Mouse (Mus musculus) brain, embryonic 14.5 days (tissue): ENCODE results near the gene Lmtk3. TPM values are rescaled to one million over a fixed set of nuclear protein-coding genes. Genes with fewer than 3 reads are reported as not detected.

ENCODE experiments used
- DNase-seq: peaks from one replicate; pipeline ENCODE4 v3.0.0-alpha.2; 2011; ENCODE audit warnings: low read depth
- CTCF ChIP-seq: fragments of 200-500 bp; IDR thresholded peaks from 2 replicates; pipeline ENCODE4 v1.5.1; 2012; ENCODE audit warnings: inconsistent platforms, mild to moderate bottlenecking, moderate library complexity, borderline replicate concordance; ENCODE audit not compliant: insufficient read depth, insufficient read length; ENCODE audit errors: extremely low read depth
- POLR2A ChIP-seq: fragments of 200-500 bp; IDR thresholded peaks from 2 replicates; pipeline ENCODE4 v1.6.1; 2012; ENCODE audit warnings: mild to moderate bottlenecking, inconsistent platforms, borderline replicate concordance; ENCODE audit not compliant: poor library complexity, insufficient read depth, insufficient read length, severe bottlenecking; ENCODE audit errors: extremely low read depth
- polyA plus RNA-seq: library from polyadenylated mRNA; depleted of rRNA; stranded (reverse); fragments of >200 nt; gene quantifications from 2 replicates; pipeline ENCODE4 v1.2.3, GENCODE M21; 2012

Lmtk3 gene
- polyA plus RNA-seq, 1 experiment = 336 TPM

- TF ChIP-seq POLR2A (no peak), CTCF (no peak)
- no peak for DNase-seq
These were observed 27.8 kb upstream of the Lmtk3 start for GRCm38 (mm10) chr7:45755703-45756102.

GRCm38 (mm10) chr7:45759400-45759799 lies 24.1 kb upstream of the Lmtk3 start:
- DNase-seq = no peak
- no peak for TF ChIP-seq CTCF
- TF ChIP-seq POLR2A = no peak

- DNase-seq = no peak
- no peak for TF ChIP-seq POLR2A
- TF ChIP-seq CTCF = no peak
These were observed 23.4 kb upstream of the Lmtk3 start for GRCm38 (mm10) chr7:45760151-45760550.

- no peak for TF ChIP-seq CTCF
- no peak for TF ChIP-seq POLR2A
- DNase-seq = no peak
These were observed 17.5 kb upstream of the Lmtk3 start for GRCm38 (mm10) chr7:45765995-45766394.

- TF ChIP-seq CTCF = no peak
- no peak for TF ChIP-seq POLR2A
- no peak for DNase-seq
These were observed 16.8 kb upstream of the Lmtk3 start for GRCm38 (mm10) chr7:45766764-45767163.

- no peak for DNase-seq
- TF ChIP-seq CTCF = no peak
- no peak for TF ChIP-seq POLR2A
These were observed 16.0 kb upstream of the Lmtk3 start for GRCm38 (mm10) chr7:45767500-45767899.

- no peak for DNase-seq
- TF ChIP-seq CTCF (no peak), POLR2A (no peak)
These were observed 13.0 kb upstream of the Lmtk3 start for GRCm38 (mm10) chr7:45770427-45771082.

GRCm38 (mm10) chr7:45771101-45771500 lies 12.4 kb upstream of the Lmtk3 start:
- DNase-seq = no peak
- TF ChIP-seq POLR2A = no peak
- TF ChIP-seq CTCF = no peak

- no peak for DNase-seq
- TF ChIP-seq POLR2A = no peak
- no peak for TF ChIP-seq CTCF
These were observed 8.3 kb upstream of the Lmtk3 start for GRCm38 (mm10) chr7:45775237-45775636.

- DNase-seq = no peak
- TF ChIP-seq POLR2A (no peak), CTCF (no peak)
These were observed 4.4 kb upstream of the Lmtk3 start for GRCm38 (mm10) chr7:45779081-45779641.

GRCm38 (mm10) chr7:45782271-45782670 lies 1.3 kb upstream of the Lmtk3 start:
- DNase-seq = no peak
- TF ChIP-seq CTCF = no peak
- no peak for TF ChIP-seq POLR2A
